Mouse (Mus musculus): ENCODE results near the gene Nup210. TPM values are rescaled to one million over a fixed set of nuclear protein-coding genes. Genes with fewer than 3 reads are reported as not detected.

Gene Nup210
- polyA plus RNA-seq, 1 experiment = 1.3 TPM

- no peak overlapping the region for H3K27ac ChIP-seq (ENCODE audit: insufficient read depth, low read length)
- peak overlapping the region; percentile 35 for H3K4me3 ChIP-seq (ENCODE audit: insufficient read depth, low read length)
- TF ChIP-seq CTCF (IDR thresholded peaks at IDR 0.05; ENCODE audit: borderline replicate concordance, insufficient read depth, low read length) (no peak), POLR2A (IDR thresholded peaks at IDR 0.05; ENCODE audit: low read depth, low read length) (no peak)
- 0 out of 2 replicates have a peak, but pooled peaks cover 3% of the 10 kb centered on the region for H3K4me1 ChIP-seq (ENCODE audit: control insufficient read depth, insufficient read depth, low read length)
Measured at GRCm38 (mm10) chr6:91157237-91157570, 40.6 kb upstream of the Nup210 start.

GRCm38 (mm10) chr6:91156554-91157236 lies 40.1 kb upstream of the Nup210 start, which contains the start of gene Hdac11:
Gene Hdac11, plus strand, starts transcription at chr6:91156665.
- peak; percentile 79 for TF ChIP-seq POLR2A (IDR thresholded peaks at IDR 0.05; ENCODE audit: low read depth, low read length)
- no peak for TF ChIP-seq CTCF (IDR thresholded peaks at IDR 0.05; ENCODE audit: borderline replicate concordance, insufficient read depth, low read length)
- Histone ChIP-seq H3K4me1 (ENCODE audit: control insufficient read depth, insufficient read depth, low read length) (0 out of 2 replicates have a peak, but pooled peaks cover 3% of the 10 kb centered on the region), H3K27ac (ENCODE audit: insufficient read depth, low read length) (no peak within 1 kb of the TSS), H3K4me3 (ENCODE audit: insufficient read depth, low read length) (peak within 1 kb of the TSS; percentile 35)

- no peak overlapping the region for H3K4me3 ChIP-seq (ENCODE audit: insufficient read depth, low read length)
- TF ChIP-seq POLR2A (IDR thresholded peaks at IDR 0.05; ENCODE audit: low read depth, low read length) = no peak
- no peak overlapping the region for H3K27ac ChIP-seq (ENCODE audit: insufficient read depth, low read length)
- 0 out of 2 replicates have a peak, but pooled peaks cover 3% of the 10 kb centered on the region for H3K4me1 ChIP-seq (ENCODE audit: control insufficient read depth, insufficient read depth, low read length)
Measured at GRCm38 (mm10) chr6:91156062-91156461, 39.4 kb upstream of the Nup210 start.

- Histone ChIP-seq H3K4me1 (ENCODE audit: control insufficient read depth, insufficient read depth, low read length) (0 out of 2 replicates have a peak, but pooled peaks cover 3% of the 10 kb centered on the region), H3K4me3 (ENCODE audit: insufficient read depth, low read length) (no peak overlapping the region), H3K27ac (ENCODE audit: insufficient read depth, low read length) (no peak overlapping the region)
- TF ChIP-seq POLR2A (IDR thresholded peaks at IDR 0.05; ENCODE audit: low read depth, low read length) (no peak), CTCF (IDR thresholded peaks at IDR 0.05; ENCODE audit: borderline replicate concordance, insufficient read depth, low read length) (no peak)
Measured at GRCm38 (mm10) chr6:91155286-91155685, 38.7 kb upstream of the Nup210 start.

GRCm38 (mm10) chr6:91154685-91155084 lies 38.1 kb upstream of the Nup210 start:
- Histone ChIP-seq H3K4me1 (ENCODE audit: control insufficient read depth, insufficient read depth, low read length) (0 out of 2 replicates have a peak, but pooled peaks cover 3% of the 10 kb centered on the region), H3K4me3 (ENCODE audit: insufficient read depth, low read length) (no peak overlapping the region), H3K27ac (ENCODE audit: insufficient read depth, low read length) (no peak overlapping the region)
- TF ChIP-seq POLR2A (IDR thresholded peaks at IDR 0.05; ENCODE audit: low read depth, low read length) (no peak), CTCF (IDR thresholded peaks at IDR 0.05; ENCODE audit: borderline replicate concordance, insufficient read depth, low read length) (no peak)

GRCm38 (mm10) chr6:91153549-91154064 lies 37.0 kb upstream of the Nup210 start:
- H3K27ac ChIP-seq (ENCODE audit: insufficient read depth, low read length) = no peak overlapping the region
- TF ChIP-seq POLR2A (IDR thresholded peaks at IDR 0.05; ENCODE audit: low read depth, low read length) (no peak), CTCF (IDR thresholded peaks at IDR 0.05; ENCODE audit: borderline replicate concordance, insufficient read depth, low read length) (no peak)
- H3K4me3 ChIP-seq (ENCODE audit: insufficient read depth, low read length) = no peak overlapping the region
- H3K4me1 ChIP-seq (ENCODE audit: control insufficient read depth, insufficient read depth, low read length) = 0 out of 2 replicates have a peak, but pooled peaks cover 3% of the 10 kb centered on the region

- TF ChIP-seq CTCF (IDR thresholded peaks at IDR 0.05; ENCODE audit: borderline replicate concordance, insufficient read depth, low read length) = no peak
- no peak for TF ChIP-seq POLR2A (IDR thresholded peaks at IDR 0.05; ENCODE audit: low read depth, low read length)
- no peak overlapping the region for H3K4me3 ChIP-seq (ENCODE audit: insufficient read depth, low read length)
- 0 out of 2 replicates have a peak, but pooled peaks cover 3% of the 10 kb centered on the region for H3K4me1 ChIP-seq (ENCODE audit: control insufficient read depth, insufficient read depth, low read length)
- H3K27ac ChIP-seq (ENCODE audit: insufficient read depth, low read length) = no peak overlapping the region
Measured at GRCm38 (mm10) chr6:91152892-91153548, 36.4 kb upstream of the Nup210 start.

- Histone ChIP-seq H3K4me3 (ENCODE audit: insufficient read depth, low read length) (no peak overlapping the region), H3K4me1 (ENCODE audit: control insufficient read depth, insufficient read depth, low read length) (peaks cover 3% of the 10 kb centered on the region; the same call in 1 of the 2 replicates), H3K27ac (ENCODE audit: insufficient read depth, low read length) (no peak overlapping the region)
- TF ChIP-seq CTCF (IDR thresholded peaks at IDR 0.05; ENCODE audit: borderline replicate concordance, insufficient read depth, low read length) = no peak
- no peak for TF ChIP-seq POLR2A (IDR thresholded peaks at IDR 0.05; ENCODE audit: low read depth, low read length)
Measured at GRCm38 (mm10) chr6:91147152-91147770, 30.6 kb upstream of the Nup210 start.

- Histone ChIP-seq H3K27ac (ENCODE audit: insufficient read depth, low read length) (no peak overlapping the region), H3K4me3 (ENCODE audit: insufficient read depth, low read length) (no peak overlapping the region), H3K4me1 (ENCODE audit: control insufficient read depth, insufficient read depth, low read length) (peaks cover 3% of the 10 kb centered on the region; the same call in 1 of the 2 replicates)
- TF ChIP-seq CTCF (IDR thresholded peaks at IDR 0.05; ENCODE audit: borderline replicate concordance, insufficient read depth, low read length) (no peak), POLR2A (IDR thresholded peaks at IDR 0.05; ENCODE audit: low read depth, low read length) (no peak)
Measured at GRCm38 (mm10) chr6:91146443-91147151, 30.0 kb upstream of the Nup210 start.
